Mouse (Mus musculus) cerebellum, postnatal 36 days (tissue): Measurements from ENCODE around the gene Klhl5.

Source experiments
- DNase-seq, 2 experiments: peaks; one replicate each; pipeline ENCODE4 v3.0.0; 2021 to 2022; ENCODE audit warnings: mixed read lengths in 2 of 2

Gene Klhl5

DNA sequence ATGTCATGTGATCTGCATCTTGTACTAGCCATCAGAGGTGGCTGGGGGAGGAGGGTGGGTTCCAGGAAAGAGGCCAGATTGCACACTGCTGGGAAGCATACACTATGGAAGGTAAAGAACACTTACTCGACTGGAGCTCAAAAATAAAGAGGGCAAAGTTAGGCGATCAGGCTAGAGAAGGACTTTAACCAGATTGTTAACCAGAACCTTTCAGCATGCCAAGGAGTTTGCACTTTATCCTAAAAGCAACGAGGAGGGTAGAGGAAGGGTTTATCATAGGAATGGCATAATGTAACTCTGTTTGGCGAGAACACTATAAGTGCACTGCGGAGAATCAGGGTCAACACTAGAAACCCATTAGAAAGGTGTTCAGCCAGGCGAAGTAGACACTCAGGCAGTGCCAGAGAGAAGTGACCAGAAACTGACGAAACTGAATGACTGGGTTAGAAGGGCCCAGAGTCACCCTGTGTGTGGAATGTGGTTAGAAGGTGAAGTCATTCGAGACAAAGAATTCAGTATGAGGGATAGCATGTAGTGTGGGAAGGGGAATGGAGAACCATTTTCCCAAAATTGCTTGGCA lies 43.1 kb downstream of the Klhl5 start:
- no peak for DNase-seq

DNA sequence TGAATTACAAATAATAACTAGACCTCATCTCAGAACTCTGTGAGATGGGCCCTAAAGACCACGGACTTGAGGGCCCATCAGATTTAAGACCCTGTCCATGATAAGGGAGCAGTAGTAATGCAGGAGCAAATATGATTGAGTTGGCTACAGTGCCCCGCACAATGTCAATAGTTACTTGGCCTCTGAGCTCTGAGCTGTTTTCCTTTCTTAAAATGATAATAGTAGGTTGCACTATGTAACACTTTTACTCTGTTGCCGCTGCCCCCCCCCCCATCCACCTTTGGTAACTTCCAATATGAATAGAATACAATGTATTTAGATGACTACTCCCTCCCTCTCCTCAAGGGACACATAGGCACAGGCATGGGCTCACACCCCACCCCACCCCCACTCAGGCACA lies 43.9 kb downstream of the Klhl5 start:
- DNase-seq = no peak

- DNase-seq = no peak
Observed at GRCm38 (mm10) chr5:65151767-65152166, 44.4 kb downstream of the Klhl5 start.

DNA sequence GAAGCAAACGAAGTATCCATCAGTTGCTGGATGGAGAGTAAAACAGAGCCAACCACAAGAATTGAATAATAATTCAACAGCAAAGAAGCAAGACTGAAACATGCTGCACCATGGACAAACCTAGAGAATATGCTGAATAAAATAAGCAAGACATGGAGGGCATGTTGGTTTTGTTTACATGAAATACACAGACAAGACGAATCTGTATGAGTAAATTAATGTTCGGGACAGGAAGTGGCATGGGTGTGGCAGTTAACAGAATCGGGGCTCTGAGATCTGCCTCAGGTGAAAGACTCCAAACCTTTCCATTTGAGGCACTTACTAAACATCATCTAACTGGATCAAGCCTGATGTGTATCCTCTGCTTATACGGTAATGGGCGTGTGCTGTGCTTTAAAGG lies 46.9 kb downstream of the Klhl5 start:
- no peak for DNase-seq

DNA sequence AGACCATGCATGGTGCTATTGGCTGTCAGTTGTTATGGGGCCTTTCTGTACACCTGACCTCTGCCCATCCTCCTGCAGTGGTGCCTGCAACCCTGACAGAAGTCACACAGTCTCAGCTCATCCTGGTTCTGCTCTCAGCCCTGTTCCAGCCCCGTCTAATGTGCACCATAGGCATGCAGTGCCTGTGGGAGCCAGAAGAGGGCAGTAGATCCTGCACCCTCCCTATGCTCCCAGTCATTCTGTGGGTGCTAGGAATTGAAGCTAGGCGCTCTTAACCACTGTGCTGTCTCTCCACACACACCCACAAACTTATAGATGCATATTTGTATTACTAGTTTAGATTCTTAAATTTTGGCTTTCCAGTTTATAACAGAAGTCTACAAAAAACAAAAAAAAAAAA lies 49.5 kb downstream of the Klhl5 start:
- DNase-seq = no peak

- DNase-seq = no peak
Observed at GRCm38 (mm10) chr5:65157412-65158381, 50.4 kb downstream of the Klhl5 start.

- DNase-seq = no peak
Observed at GRCm38 (mm10) chr5:65158696-65159305, 51.5 kb downstream of the Klhl5 start.

DNA sequence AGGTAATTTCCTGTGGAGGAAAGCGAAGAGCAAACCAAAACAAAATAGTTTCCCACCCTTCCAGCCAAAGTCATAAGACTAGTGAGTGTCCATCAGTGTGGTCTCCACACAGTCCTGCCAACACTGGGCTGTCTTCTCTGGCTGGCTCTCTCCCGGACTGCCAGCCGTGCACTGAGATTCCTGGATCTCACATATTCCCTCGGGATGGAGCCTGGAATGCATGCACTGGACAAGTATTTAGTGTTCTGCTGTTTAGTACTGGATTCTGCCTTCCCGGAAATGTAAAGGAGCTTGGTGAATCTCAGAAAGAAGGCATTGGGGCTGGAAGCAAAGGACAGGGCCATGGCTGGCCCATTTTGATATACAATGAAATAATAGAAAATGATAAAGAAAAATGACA lies 55.7 kb downstream of the Klhl5 start:
- DNase-seq = no peak

DNA sequence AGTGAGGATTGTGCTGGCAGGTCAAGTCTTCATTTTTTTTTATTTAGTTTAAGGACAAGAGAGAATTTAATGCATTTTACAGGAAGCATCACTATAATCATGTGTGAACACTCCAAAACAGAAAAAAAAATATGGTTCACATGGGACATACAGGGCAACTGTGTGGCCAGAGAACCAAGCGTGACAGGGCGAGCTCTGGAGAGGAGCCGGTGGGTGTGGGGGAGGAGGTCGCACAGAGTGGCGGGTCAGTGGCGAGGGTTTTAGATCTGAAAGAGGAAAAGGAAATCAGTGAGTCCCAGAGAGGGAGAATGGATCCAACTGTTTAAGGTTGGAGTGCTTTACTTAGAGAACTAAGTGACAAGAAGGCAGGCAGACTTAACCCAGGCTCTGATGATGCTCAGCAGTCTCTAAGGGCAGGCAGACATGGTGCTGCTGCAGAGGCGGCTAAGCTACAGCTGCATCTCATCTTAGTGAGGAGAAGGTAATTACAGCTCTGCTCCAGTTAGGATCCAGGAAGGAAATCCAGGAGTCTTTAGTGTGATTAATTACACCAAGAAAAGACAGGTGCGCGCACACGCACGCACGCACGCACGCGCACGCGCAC lies 56.3 kb downstream of the Klhl5 start:
- DNase-seq = no peak

DNA sequence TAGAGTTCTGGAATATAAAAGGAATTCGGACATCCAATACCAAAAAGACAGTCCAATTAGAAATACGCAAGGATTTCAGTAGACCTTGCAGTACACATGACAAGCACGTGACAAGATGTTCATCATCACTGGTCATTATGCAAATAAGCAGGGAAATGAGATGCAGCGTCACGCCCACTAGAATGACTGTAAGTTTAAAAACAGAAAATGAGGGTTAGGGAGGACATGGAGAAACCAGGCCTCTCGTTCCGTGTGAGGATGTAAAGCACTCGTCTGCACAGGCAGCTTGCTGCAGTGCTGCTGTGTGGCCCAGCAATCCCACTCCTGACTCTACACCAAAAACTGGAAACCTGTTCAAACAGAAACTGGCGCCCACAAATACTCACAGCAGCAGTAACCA lies 62.9 kb downstream of the Klhl5 start:
- DNase-seq = no peak

DNA sequence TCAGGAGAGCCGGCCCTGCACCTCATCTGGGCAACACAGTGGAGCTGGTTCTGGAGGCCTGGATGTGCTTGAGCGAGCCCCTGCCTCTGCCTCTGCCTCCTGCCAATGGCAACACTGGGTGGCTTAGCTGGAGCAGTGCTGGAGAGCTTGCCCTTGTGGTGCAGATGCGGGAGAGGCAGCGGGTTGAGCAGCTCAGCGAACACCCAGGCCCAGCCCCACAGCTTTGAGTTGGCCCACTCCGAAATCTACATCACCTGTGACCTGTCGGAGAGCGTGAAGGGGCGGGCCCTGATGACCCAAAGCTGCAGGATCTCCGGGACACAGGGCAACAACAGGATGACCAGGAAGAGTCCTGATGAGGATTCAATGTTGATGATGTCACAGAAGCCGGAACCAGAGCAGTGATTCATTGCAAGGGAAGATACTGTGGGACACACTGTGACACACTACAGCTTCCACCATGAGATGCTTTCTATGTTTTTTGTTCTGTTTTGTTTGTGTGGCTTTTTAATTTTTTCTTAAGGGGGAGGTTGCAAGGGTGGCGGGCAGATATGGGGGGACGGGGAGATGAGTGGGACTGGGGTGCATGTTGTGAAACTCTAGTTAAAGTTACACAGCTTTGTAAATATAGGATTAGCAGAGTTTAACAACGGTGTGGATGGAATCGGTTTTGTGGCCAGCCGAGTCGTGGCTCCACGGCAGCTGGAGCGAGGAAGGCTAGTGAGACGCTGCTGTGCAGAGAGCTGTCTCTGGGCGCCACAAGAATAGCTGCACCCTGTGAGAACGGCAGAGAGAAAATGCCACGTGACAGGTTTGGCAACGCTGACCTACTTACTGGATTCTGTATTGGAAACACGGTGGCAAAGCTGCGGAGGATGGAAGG lies 67.9 kb downstream of the Klhl5 start:
- peak; percentile 64 to 71 for DNase-seq

GRCm38 (mm10) chr5:65175918-65176484 lies 68.7 kb downstream of the Klhl5 start:
- DNase-seq = no peak

GRCm38 (mm10) chr5:65177026-65177514 lies 69.7 kb downstream of the Klhl5 start:
- DNase-seq = peak; percentile 32 to 36

DNA sequence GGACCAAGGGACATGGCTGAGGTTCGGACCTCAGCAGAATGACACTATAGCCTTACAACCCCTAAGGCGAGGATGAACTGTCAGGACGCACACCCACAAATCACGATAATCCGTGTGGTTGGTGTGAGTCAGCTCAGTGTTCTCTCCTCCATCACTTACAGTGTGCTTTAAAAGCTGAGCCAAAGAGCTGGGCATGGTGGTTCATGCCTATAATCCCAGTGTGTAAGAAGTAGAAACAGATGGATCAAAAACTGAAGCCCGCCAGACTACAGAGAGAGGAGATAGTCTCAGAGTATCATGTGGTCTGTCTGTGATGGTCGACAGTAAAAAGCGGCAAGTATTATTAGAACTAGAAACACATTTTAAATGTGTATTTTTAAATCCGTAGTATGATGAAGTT lies 71.1 kb downstream of the Klhl5 start:
- DNase-seq = no peak

DNA sequence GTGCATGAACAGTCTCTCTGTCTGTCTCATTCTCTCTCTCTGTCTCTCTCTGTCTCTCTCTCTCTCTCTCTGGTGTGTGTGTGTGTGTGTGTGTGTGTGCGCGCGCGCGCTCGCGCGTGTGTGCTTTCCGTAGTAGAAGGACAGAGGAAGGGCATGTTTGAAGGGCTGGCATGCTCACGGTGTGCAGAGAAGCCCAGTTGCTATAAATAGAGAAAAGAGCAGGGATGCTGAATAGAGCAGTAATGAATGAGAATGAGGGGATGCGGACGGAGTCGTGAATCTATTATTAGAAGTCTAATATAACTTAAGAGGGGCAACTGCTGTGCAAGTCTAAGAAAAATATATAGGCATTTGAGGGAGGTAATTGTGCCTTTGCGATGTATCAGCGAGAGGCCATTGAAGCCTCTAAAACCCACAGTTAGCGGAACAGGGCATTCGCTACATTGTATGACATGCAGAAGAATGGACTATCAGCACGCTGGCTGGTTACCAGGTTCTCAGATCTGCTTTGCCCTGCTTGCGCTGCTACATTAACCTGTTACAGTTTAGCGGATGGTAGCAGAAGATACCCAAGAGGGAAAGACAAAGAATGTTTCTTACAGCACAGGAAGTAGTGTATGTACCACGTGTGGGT lies 73.9 kb downstream of the Klhl5 start:
- no peak for DNase-seq

DNA sequence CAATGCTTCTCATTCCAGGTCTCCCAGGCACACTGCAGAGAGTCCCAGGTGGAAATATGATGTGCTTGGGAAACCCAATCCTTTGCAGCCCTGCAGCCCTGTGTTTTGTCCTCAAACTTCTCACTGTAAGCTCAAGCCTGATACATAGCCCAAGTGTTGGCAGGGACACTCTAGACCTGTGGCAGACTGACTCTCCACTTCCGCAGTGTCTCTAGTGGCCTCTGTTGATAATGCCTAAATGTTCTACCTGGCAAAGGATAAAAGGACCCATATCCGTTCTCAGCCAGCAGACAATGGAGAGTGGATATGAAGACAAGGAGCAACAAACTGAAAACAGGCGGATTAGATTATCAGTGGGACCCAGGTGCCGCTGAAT lies 74.4 kb downstream of the Klhl5 start:
- peak in 1 of 2 experiments; percentile 27 for DNase-seq

GRCm38 (mm10) chr5:65182268-65182667 lies 74.9 kb downstream of the Klhl5 start:
- no peak for DNase-seq

GRCm38 (mm10) chr5:65191601-65192000 lies 84.3 kb downstream of the Klhl5 start:
- DNase-seq = no peak

DNA sequence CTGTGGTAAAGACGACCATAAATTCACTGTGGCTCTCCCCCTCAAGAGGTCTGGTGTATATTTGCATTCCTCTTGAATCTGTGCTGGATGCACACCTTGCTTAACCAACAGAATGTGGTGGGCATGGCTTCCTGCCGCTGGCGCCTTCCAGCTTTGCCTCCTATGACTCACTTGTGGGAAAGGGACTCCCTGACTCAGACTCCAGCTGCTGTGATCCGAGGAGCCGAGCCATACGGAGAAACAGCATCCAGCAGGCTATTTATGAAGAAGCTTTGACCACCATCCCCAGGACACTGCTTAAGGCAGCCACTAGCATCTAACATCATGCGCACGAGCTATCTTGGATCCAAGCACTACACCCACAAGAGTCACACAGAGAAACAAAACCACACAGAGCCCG lies 87.1 kb downstream of the Klhl5 start:
- DNase-seq = no peak

GRCm38 (mm10) chr5:65199346-65200128 lies 92.2 kb downstream of the Klhl5 start, which contains the start of gene Wdr19:
Gene Wdr19 (plus strand): TSS chr5:65199696.
- peak; percentile 95 to 98 for DNase-seq
